Mouse (Mus musculus): ENCODE data around the gene Rplp0.

DNA sequence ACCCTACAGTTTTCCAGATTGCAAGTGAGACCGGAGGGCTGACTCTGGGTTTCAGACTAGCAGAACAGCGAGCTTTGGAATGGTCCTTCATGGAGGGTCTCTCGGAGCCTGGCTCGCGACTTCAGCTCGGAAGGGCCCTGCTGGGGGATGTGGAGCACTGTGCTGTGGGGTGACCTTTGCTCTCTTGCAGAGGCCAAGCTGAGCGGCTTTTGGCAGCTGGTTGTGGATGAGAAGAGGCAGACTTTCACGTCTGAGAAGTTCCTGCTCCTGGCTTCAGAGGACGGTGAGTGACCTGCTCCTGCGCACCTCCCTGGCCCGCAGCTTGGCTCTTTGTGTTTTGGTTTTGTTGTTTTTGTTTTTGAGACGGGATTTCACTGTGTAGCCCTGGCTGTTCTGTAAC lies 26.3 kb downstream of the Rplp0 start:
- no peak for TF ChIP-seq CTCF (IDR thresholded peaks at IDR 0.05; ENCODE audit: low read depth, low read length)
- TF ChIP-seq POLR2A (IDR thresholded peaks at IDR 0.05; ENCODE audit: borderline replicate concordance, low read depth, low read length): no peak

Data from bone marrow macrophage, adult 2 months (primary cell).